Mouse (Mus musculus) C2C12 (cell line): ENCODE measurements around the gene Fam213b. TPM values are rescaled to one million over a fixed set of nuclear protein-coding genes. Genes with fewer than 3 reads are reported as not detected.

ENCODE experiments used
- H3K27me3 ChIP-seq: one replicate; pipeline ENCODE4 v1.6.1; 2011; ENCODE audit not compliant: control insufficient read depth, insufficient read depth, insufficient read length
- H3K36me3 ChIP-seq: one replicate; pipeline ENCODE4 v1.6.1; 2011; ENCODE audit not compliant: control insufficient read depth, insufficient read depth
- H3K4me3 ChIP-seq: one replicate; pipeline ENCODE4 v1.5.1; 2011; ENCODE audit warnings: mild to moderate bottlenecking, control low read depth; ENCODE audit not compliant: poor library complexity, insufficient read depth, severe bottlenecking
- H3K79me2 ChIP-seq: one replicate; pipeline ENCODE4 v1.6.1; 2011; ENCODE audit not compliant: control insufficient read depth, insufficient read depth
- H3K79me3 ChIP-seq: one replicate; pipeline ENCODE4 v1.6.1; 2011; ENCODE audit warnings: low read depth, control low read depth
- H3ac ChIP-seq: one replicate; pipeline ENCODE3; 2011; ENCODE audit warnings: low read depth; ENCODE audit not compliant: control insufficient read depth, insufficient read length
- CEBPB ChIP-seq: IDR thresholded peaks from one replicate; pipeline ENCODE4 v1.6.1; 2011; ENCODE audit warnings: low read depth, mild to moderate bottlenecking, control low read depth, moderate library complexity
- CTCF ChIP-seq: IDR thresholded peaks from one replicate; pipeline ENCODE4 v1.5.1; 2011; ENCODE audit not compliant: control insufficient read depth, insufficient read depth, insufficient read length
- FOSL1 ChIP-seq: IDR thresholded peaks from one replicate; pipeline ENCODE4 v1.8.0; 2011; ENCODE audit warnings: mild to moderate bottlenecking, low read length; ENCODE audit not compliant: poor library complexity, insufficient read depth, severe bottlenecking
- MAX ChIP-seq: IDR thresholded peaks from one replicate; pipeline ENCODE4 v1.6.1; 2011; ENCODE audit warnings: mild to moderate bottlenecking, control low read depth
- MYOD1 ChIP-seq: IDR thresholded peaks from one replicate; pipeline ENCODE4 v1.6.1; 2011; ENCODE audit warnings: low read depth; ENCODE audit not compliant: control insufficient read depth, insufficient read length
- MYOG ChIP-seq: IDR thresholded peaks from one replicate; pipeline ENCODE4 v1.6.1; 2011; ENCODE audit not compliant: control insufficient read depth, insufficient read length; ENCODE audit errors: extremely low read depth
- USF1 ChIP-seq: IDR thresholded peaks from one replicate; pipeline ENCODE4 v1.6.1; 2011; ENCODE audit warnings: low read depth, mild to moderate bottlenecking, control low read depth, moderate library complexity
- polyA plus RNA-seq: library from polyadenylated mRNA; unstranded; fragments of >200 nt; fragmentation: generic; extraction: Trizol; gene quantifications from one replicate; pipeline ENCODE4 v1.2.1, GENCODE M21; 2012; ENCODE audit warnings: missing spikeins

Fam213b gene
- polyA plus RNA-seq, 1 experiment = 1.9 TPM

DNA sequence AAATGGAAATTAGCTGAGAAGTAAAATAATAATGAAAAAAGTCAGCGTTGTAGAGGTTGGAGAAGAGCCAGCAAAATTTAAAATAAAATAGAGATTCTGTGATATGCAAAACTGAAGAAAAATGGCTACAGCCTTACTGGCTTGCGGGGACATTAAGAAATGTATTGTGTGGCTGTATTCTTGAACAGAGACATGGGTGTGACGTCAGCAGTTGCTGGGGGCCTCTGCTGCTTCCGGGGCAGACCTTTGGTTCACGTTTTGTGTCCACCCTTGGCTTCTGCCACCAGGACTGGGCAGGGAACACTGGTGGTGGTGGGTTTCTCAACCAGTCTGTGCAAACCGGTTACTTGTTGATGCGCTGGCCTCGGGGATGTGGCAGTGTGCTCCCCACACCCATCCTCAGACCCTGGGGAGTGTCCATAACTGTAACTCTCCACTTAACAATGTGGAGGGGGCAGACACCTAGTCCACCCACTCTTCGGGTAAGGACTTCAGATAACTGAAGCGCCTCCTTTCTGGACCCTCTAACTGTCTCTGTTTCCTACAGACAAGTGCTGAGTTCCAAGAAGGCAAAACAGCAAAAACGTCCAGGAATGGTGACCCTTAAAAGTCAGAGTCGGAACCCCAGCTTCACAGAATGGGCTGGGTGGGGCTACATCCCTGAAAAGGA lies 44.1 kb downstream of the Fam213b start:
- no peaks in the 10 kb centered on the region for H3K79me3 ChIP-seq
- H3K79me2 ChIP-seq = no peaks in the 10 kb centered on the region
- H3K27me3 ChIP-seq = peaks cover 11% of the 10 kb centered on the region
- no peaks in the 10 kb centered on the region for H3K36me3 ChIP-seq
- TF ChIP-seq MYOG = no peak
- no peak overlapping the region for H3K4me3 ChIP-seq
- no peak overlapping the region for H3ac ChIP-seq

DNA sequence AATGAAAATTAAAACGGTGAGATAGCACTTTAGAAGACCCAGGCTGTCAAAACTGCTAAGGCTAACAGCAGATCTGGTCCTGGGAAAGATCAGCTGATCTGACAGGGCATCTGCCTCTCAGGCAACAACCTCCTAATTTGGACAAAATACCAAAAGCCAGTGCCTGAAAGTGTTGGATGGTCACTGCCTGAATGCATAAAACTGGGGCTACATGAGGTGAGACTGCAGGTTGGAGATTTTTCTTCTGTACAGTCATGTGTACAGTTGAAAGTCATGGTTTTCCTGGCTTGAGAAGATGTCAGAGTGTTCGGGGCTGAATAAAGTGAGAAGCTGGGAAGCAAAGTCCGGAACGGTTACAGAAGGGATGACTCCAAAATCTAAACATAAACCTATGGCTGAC lies 45.1 kb downstream of the Fam213b start:
- H3K79me3 ChIP-seq = no peaks in the 10 kb centered on the region
- H3K36me3 ChIP-seq = no peaks in the 10 kb centered on the region
- no peaks in the 10 kb centered on the region for H3K79me2 ChIP-seq
- H3K27me3 ChIP-seq = peaks cover 7% of the 10 kb centered on the region
- TF ChIP-seq MYOD1 = no peak
- TF ChIP-seq FOSL1 = no peak
- TF ChIP-seq CEBPB = no peak
- no peak for TF ChIP-seq USF1
- no peak for TF ChIP-seq MAX
- TF ChIP-seq MYOG = no peak
- TF ChIP-seq CTCF = no peak
- H3K4me3 ChIP-seq = no peak overlapping the region
- no peak overlapping the region for H3ac ChIP-seq

DNA sequence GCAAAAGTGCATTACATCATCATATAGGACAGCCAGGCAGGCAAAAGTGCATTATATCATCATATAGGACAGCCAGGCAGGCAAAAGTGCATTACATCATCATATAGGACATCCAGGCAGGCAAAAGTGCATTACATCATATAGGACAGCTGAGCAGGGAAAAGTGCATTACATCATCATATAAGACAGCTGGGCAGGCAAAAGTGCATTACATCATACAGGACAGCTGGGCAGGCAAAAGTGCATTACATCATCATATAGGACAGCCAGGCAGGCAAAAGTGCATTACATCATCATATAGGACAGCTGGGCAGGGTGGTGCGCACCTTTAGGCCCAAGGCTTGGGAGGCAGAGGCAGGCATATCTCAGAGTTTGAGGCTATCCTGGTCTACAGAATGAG lies 46.2 kb downstream of the Fam213b start:
- no peaks in the 10 kb centered on the region for H3K79me3 ChIP-seq
- no peak overlapping the region for H3ac ChIP-seq
- peaks cover 7% of the 10 kb centered on the region for H3K27me3 ChIP-seq
- no peak overlapping the region for H3K4me3 ChIP-seq
- H3K79me2 ChIP-seq = no peaks in the 10 kb centered on the region
- H3K36me3 ChIP-seq = no peaks in the 10 kb centered on the region
- TF ChIP-seq MYOD1 (no peak), CEBPB (no peak), CTCF (no peak), USF1 (no peak), FOSL1 (no peak), MAX (no peak), MYOG (no peak)

Other genes with a start within 250 kb of the Fam213b start
- gene Actrt2, start 231.3 kb downstream of the Fam213b start, polyA plus RNA-seq = not detected
- not detected for gene Ttc34, start 61.7 kb downstream of the Fam213b start, polyA plus RNA-seq
- gene Mmel1, start 29.6 kb downstream of the Fam213b start, polyA plus RNA-seq = 0.04 TPM
- gene Tnfrsf14, start 29.4 kb upstream of the Fam213b start, polyA plus RNA-seq = 0.02 TPM
- gene Hes5, start 61.8 kb upstream of the Fam213b start, polyA plus RNA-seq = not detected
- gene Pank4, start 65.0 kb upstream of the Fam213b start, polyA plus RNA-seq = 22.2 TPM
- gene Plch2, start 157.6 kb upstream of the Fam213b start, polyA plus RNA-seq = 0.11 TPM
- 11.2 TPM for gene Pex10, start 167.9 kb upstream of the Fam213b start, polyA plus RNA-seq
- 125 TPM for gene Rer1, start 187.2 kb upstream of the Fam213b start, polyA plus RNA-seq
- gene Morn1, start 187.4 kb upstream of the Fam213b start, polyA plus RNA-seq = 1.2 TPM